Mouse (Mus musculus) heart, embryonic 16.5 days (tissue): ENCODE results near the gene Vcp. TPM values are rescaled to one million over a fixed set of nuclear protein-coding genes. Genes with fewer than 3 reads are reported as not detected.
A peak's percentile ranks its signal among the peaks of the same experiment; 100 is the strongest.

Experiments used
- ATAC-seq: fragments of 200-750 bp; cut with Nextera tagmentation; replicated peaks from 2 replicates; pipeline ENCODE4 v1.8.0; 2017; ENCODE audit warnings: moderate number of reproducible peaks; ENCODE audit not compliant: insufficient read depth, low FRiP score; ENCODE audit errors: extremely low read depth
- H3K27ac ChIP-seq: fragments of 300-500 bp; sonication (generic); 2 replicates; pipeline ENCODE4 v1.5.1; 2014; ENCODE audit warnings: mild to moderate bottlenecking, low read length, control low read depth, moderate library complexity
- H3K27me3 ChIP-seq: fragments of 300-500 bp; sonication (generic); 2 replicates; pipeline ENCODE4 v1.6.1; 2014; ENCODE audit warnings: low read length, mixed read lengths; ENCODE audit not compliant: control insufficient read depth, insufficient read depth
- H3K36me3 ChIP-seq: fragments of 300-500 bp; sonication (generic); 2 replicates; pipeline ENCODE4 v1.6.1; 2014; ENCODE audit not compliant: control insufficient read depth, insufficient read depth
- H3K4me1 ChIP-seq: fragments of 300-500 bp; sonication (generic); 2 replicates; pipeline ENCODE4 v1.6.1; 2014; ENCODE audit warnings: low read length, mixed read lengths; ENCODE audit not compliant: control insufficient read depth, insufficient read depth
- H3K4me2 ChIP-seq: fragments of 300-500 bp; sonication (generic); 2 replicates; pipeline ENCODE4 v1.6.1; 2014; ENCODE audit warnings: low read depth, mild to moderate bottlenecking, control low read depth, low read length
- H3K4me3 ChIP-seq: fragments of 300-500 bp; sonication (generic); 2 replicates; pipeline ENCODE4 v1.5.1; 2014; ENCODE audit warnings: mild to moderate bottlenecking, control low read depth, low read length
- H3K9ac ChIP-seq: fragments of 300-500 bp; sonication (generic); 2 replicates; pipeline ENCODE4 v1.6.1; 2014; ENCODE audit warnings: low read length, control low read depth
- H3K9me3 ChIP-seq: fragments of 300-500 bp; sonication (generic); replicated peaks from 2 replicates; pipeline ENCODE4 v1.6.1; 2016; ENCODE audit warnings: low read length; ENCODE audit not compliant: control insufficient read depth
- WGBS: fragments of 180-500 bp; shearing (Covaris S2); extraction: QIAGEN DNeasy Blood & Tissue Kit; methylation state at CpG from one replicate; pipeline ENCODE4 v1.1.7; 2014; 5-methylcytosine and 5-hydroxymethylcytosine counted together
- polyA plus RNA-seq: library from polyadenylated mRNA; unstranded; fragments of >200 nt; fragmentation: Nextera tagmentation; extraction: Ambion mirVana; gene quantifications from 2 replicates; pipeline ENCODE4 v1.2.1, GENCODE M21; 2015

Vcp gene
- polyA plus RNA-seq, 1 experiment from 2014 or later: 457 TPM

GRCm38 (mm10) chr4:42955200-42955599 lies 45.1 kb downstream of the Vcp start:
- H3K4me1 ChIP-seq: peaks cover 58% of the 10 kb centered on the region
- 89% methylated on average over 3 of the region's 3 CpGs for WGBS
- H3K9me3 ChIP-seq: no peaks in the 10 kb centered on the region
- H3K36me3 ChIP-seq: peaks cover 9% of the 10 kb centered on the region
- no peak overlapping the region for H3K4me2 ChIP-seq
- H3K27me3 ChIP-seq: no peaks in the 10 kb centered on the region
- no peak for ATAC-seq
- H3K27ac ChIP-seq: peak overlapping the region; percentile 16; the same call in 1 of the 2 replicates
- no peak overlapping the region for H3K9ac ChIP-seq
- no peak overlapping the region for H3K4me3 ChIP-seq

GRCm38 (mm10) chr4:42954297-42954696 lies 46.0 kb downstream of the Vcp start:
- peaks cover 50% of the 10 kb centered on the region for H3K4me1 ChIP-seq
- H3K4me2 ChIP-seq: peak overlapping the region; percentile 33; the same call in 1 of the 2 replicates
- WGBS: 12% methylated on average over 10 of the region's 10 CpGs
- no peaks in the 10 kb centered on the region for H3K9me3 ChIP-seq
- peaks cover 9% of the 10 kb centered on the region for H3K36me3 ChIP-seq
- no peaks in the 10 kb centered on the region for H3K27me3 ChIP-seq
- H3K4me3 ChIP-seq: no peak overlapping the region; the same call in 1 of the 2 replicates
- H3K27ac ChIP-seq: peak overlapping the region; percentile 98
- no peak for ATAC-seq
- H3K9ac ChIP-seq: peak overlapping the region; percentile 67

- ATAC-seq: peak; percentile 71
- Histone ChIP-seq H3K4me3 (peak overlapping the region; percentile 27; the same call in 1 of the 2 replicates), H3K36me3 (peaks cover 9% of the 10 kb centered on the region), H3K9ac (peak overlapping the region; percentile 99), H3K4me1 (peaks cover 50% of the 10 kb centered on the region), H3K9me3 (no peaks in the 10 kb centered on the region), H3K4me2 (peak overlapping the region; percentile 73), H3K27ac (peak overlapping the region; percentile 98), H3K27me3 (no peaks in the 10 kb centered on the region)
- 23% methylated on average over 10 of the region's 10 CpGs for WGBS
Observed at GRCm38 (mm10) chr4:42953435-42954094, 46.7 kb downstream of the Vcp start.

GRCm38 (mm10) chr4:42952563-42952962 lies 47.7 kb downstream of the Vcp start:
- peak overlapping the region; percentile 98 for H3K27ac ChIP-seq
- peak overlapping the region; percentile 73 for H3K4me2 ChIP-seq
- peaks cover 9% of the 10 kb centered on the region for H3K36me3 ChIP-seq
- peak overlapping the region; percentile 99 for H3K9ac ChIP-seq
- ATAC-seq: no peak
- H3K27me3 ChIP-seq: no peaks in the 10 kb centered on the region; the same call in 1 of the 2 replicates
- no peak overlapping the region for H3K4me3 ChIP-seq
- no peaks in the 10 kb centered on the region for H3K9me3 ChIP-seq
- H3K4me1 ChIP-seq: peaks cover 44% of the 10 kb centered on the region
- WGBS: 77% methylated on average over 7 of the region's 7 CpGs

- H3K27me3 ChIP-seq: peaks cover 4% of the 10 kb centered on the region
- H3K27ac ChIP-seq: peak overlapping the region; percentile 98
- H3K9ac ChIP-seq: peak overlapping the region; percentile 99
- peak overlapping the region; percentile 73 for H3K4me2 ChIP-seq
- H3K9me3 ChIP-seq: no peaks in the 10 kb centered on the region
- H3K4me3 ChIP-seq: peak overlapping the region; percentile 79
- 60% methylated on average over 11 of the region's 11 CpGs for WGBS
- ATAC-seq: no peak
- H3K4me1 ChIP-seq: peaks cover 44% of the 10 kb centered on the region
- H3K36me3 ChIP-seq: peaks cover under 1% of the 10 kb centered on the region
Observed at GRCm38 (mm10) chr4:42951206-42952195, 48.8 kb downstream of the Vcp start.

- ATAC-seq: peak; percentile 59
- Histone ChIP-seq H3K36me3 (no peaks in the 10 kb centered on the region), H3K4me2 (peak overlapping the region; percentile 73), H3K4me3 (peak overlapping the region; percentile 79), H3K27me3 (peaks cover 5% of the 10 kb centered on the region), H3K9me3 (no peaks in the 10 kb centered on the region), H3K27ac (peak overlapping the region; percentile 98), H3K4me1 (peaks cover 44% of the 10 kb centered on the region), H3K9ac (peak overlapping the region; percentile 99)
- whole genome bisulfite sequencing: 2% methylated on average over 15 of the region's 27 CpGs
Observed at GRCm38 (mm10) chr4:42950065-42950558, 50.2 kb downstream of the Vcp start.

- Histone ChIP-seq H3K4me2 (peak within 1 kb of the TSS; percentile 73), H3K9ac (peak within 1 kb of the TSS; percentile 99), H3K4me1 (peaks cover 42% of the 10 kb centered on the region), H3K9me3 (no peaks in the 10 kb centered on the region), H3K27me3 (peaks cover 5% of the 10 kb centered on the region), H3K4me3 (peak within 1 kb of the TSS; percentile 79), H3K36me3 (no peaks in the 10 kb centered on the region), H3K27ac (peak within 1 kb of the TSS; percentile 98)
- ATAC-seq: peak; percentile 89
- 1% methylated on average over 38 of the region's 39 CpGs for WGBS
Observed at GRCm38 (mm10) chr4:42949676-42950051, 50.6 kb downstream of the Vcp start, which contains the start of gene Dnajb5. Gene Dnajb5, plus strand, starts transcription at chr4:42949814.

- Histone ChIP-seq H3K27ac (peak overlapping the region; percentile 69), H3K27me3 (peaks cover 5% of the 10 kb centered on the region), H3K9me3 (no peaks in the 10 kb centered on the region), H3K4me1 (peaks cover 39% of the 10 kb centered on the region), H3K36me3 (no peaks in the 10 kb centered on the region), H3K9ac (peak overlapping the region; percentile 60), H3K4me3 (peak overlapping the region; percentile 79), H3K4me2 (peak overlapping the region; percentile 73)
- WGBS: 11% methylated on average over 14 of the region's 14 CpGs
- ATAC-seq: no peak
Observed at GRCm38 (mm10) chr4:42949051-42949675, 51.1 kb downstream of the Vcp start.
